Mouse (Mus musculus) adrenal gland, adult 18-20 months (tissue): ENCODE data around the gene Fam122c. TPM values are rescaled to one million over a fixed set of nuclear protein-coding genes. Genes with fewer than 3 reads are reported as not detected.

ENCODE experiments used
- DNase-seq, 2 experiments: peaks; one replicate each; pipeline ENCODE4 v3.0.0; 2021 to 2022; ENCODE audit warnings: low spot score in 2 of 2
- total RNA-seq, 2 experiments: library from RNA; stranded (reverse); gene quantifications; 1 replicate in 1 of 2; 2 replicates in 1 of 2; pipeline ENCODE4 v1.2.3; 2021

Fam122c gene
- total RNA-seq, 2 experiments from 2014 or later, result not detected

- peak in 1 of 2 experiments; percentile 25 for DNase-seq
Measured at GRCm38 (mm10) chrX:53369534-53370365, 96.5 kb downstream of the Fam122c start.

GRCm38 (mm10) chrX:53370366-53370740, 97.1 kb downstream of the Fam122c start, which contains the start of gene Mospd1:
Gene Mospd1 (minus strand): TSS chrX:53370502.
- DNase-seq, result peak; percentile 79 to 80

Other genes with a start within 250 kb of the Fam122c start
- not detected for gene Plac1, start 33.3 kb upstream of the Fam122c start, total RNA-seq
- 1 to 10 TPM; 5.0 to 7.3 TPM for gene Fam122b, start 3.6 kb upstream of the Fam122c start, total RNA-seq
- 10 to 100 TPM; 20.2 to 21.6 TPM for gene Mospd1, start 97.1 kb downstream of the Fam122c start, total RNA-seq
- not detected for gene Etd, start 161.5 kb downstream of the Fam122c start, total RNA-seq